Mouse (Mus musculus): ENCODE measurements around the gene Rpl21.

GRCm38 (mm10) chr5:146823005-146823404 is 9.7 kb upstream of the Rpl21 start:
- TF ChIP-seq CTCF (IDR thresholded peaks at IDR 0.05; ENCODE audit: low read depth, low read length), result no peak
- TF ChIP-seq TAL1 (conservative IDR thresholded peaks at IDR 0.05; ENCODE audit: low read depth, low read length), result no peak
- TF ChIP-seq GATA1 (IDR thresholded peaks at IDR 0.05; ENCODE audit: borderline replicate concordance, low read length), result no peak
- TF ChIP-seq GATA2 (IDR thresholded peaks at IDR 0.05; ENCODE audit: borderline replicate concordance, low read depth, low read length), result no peak
- TF ChIP-seq POLR2AphosphoS5 (IDR thresholded peaks at IDR 0.05; ENCODE audit: insufficient replicate concordance, low read depth, low read length), result no peak

All from G1E (cell line).